Mouse (Mus musculus) C2C12 (cell line): ENCODE results near the gene Pgls. TPM values are rescaled to one million over a fixed set of nuclear protein-coding genes. Genes with fewer than 3 reads are reported as not detected.

Experiments used
- H3K27me3 ChIP-seq: one replicate; pipeline ENCODE4 v1.6.1; 2011; ENCODE audit not compliant: control insufficient read depth, insufficient read depth, insufficient read length
- H3K36me3 ChIP-seq: one replicate; pipeline ENCODE4 v1.6.1; 2011; ENCODE audit not compliant: control insufficient read depth, insufficient read depth
- H3K4me3 ChIP-seq: one replicate; pipeline ENCODE4 v1.5.1; 2011; ENCODE audit warnings: mild to moderate bottlenecking, control low read depth; ENCODE audit not compliant: poor library complexity, insufficient read depth, severe bottlenecking
- H3K79me2 ChIP-seq: one replicate; pipeline ENCODE4 v1.6.1; 2011; ENCODE audit not compliant: control insufficient read depth, insufficient read depth
- H3K79me3 ChIP-seq: one replicate; pipeline ENCODE4 v1.6.1; 2011; ENCODE audit warnings: low read depth, control low read depth
- H3ac ChIP-seq: one replicate; pipeline ENCODE3; 2011; ENCODE audit warnings: low read depth; ENCODE audit not compliant: control insufficient read depth, insufficient read length
- CEBPB ChIP-seq: IDR thresholded peaks from one replicate; pipeline ENCODE4 v1.6.1; 2011; ENCODE audit warnings: low read depth, mild to moderate bottlenecking, control low read depth, moderate library complexity
- CTCF ChIP-seq: IDR thresholded peaks from one replicate; pipeline ENCODE4 v1.5.1; 2011; ENCODE audit not compliant: control insufficient read depth, insufficient read depth, insufficient read length
- FOSL1 ChIP-seq: IDR thresholded peaks from one replicate; pipeline ENCODE4 v1.8.0; 2011; ENCODE audit warnings: mild to moderate bottlenecking, low read length; ENCODE audit not compliant: poor library complexity, insufficient read depth, severe bottlenecking
- MAX ChIP-seq: IDR thresholded peaks from one replicate; pipeline ENCODE4 v1.6.1; 2011; ENCODE audit warnings: mild to moderate bottlenecking, control low read depth
- MYOD1 ChIP-seq: IDR thresholded peaks from one replicate; pipeline ENCODE4 v1.6.1; 2011; ENCODE audit warnings: low read depth; ENCODE audit not compliant: control insufficient read depth, insufficient read length
- MYOG ChIP-seq: IDR thresholded peaks from one replicate; pipeline ENCODE4 v1.6.1; 2011; ENCODE audit not compliant: control insufficient read depth, insufficient read length; ENCODE audit errors: extremely low read depth
- USF1 ChIP-seq: IDR thresholded peaks from one replicate; pipeline ENCODE4 v1.6.1; 2011; ENCODE audit warnings: low read depth, mild to moderate bottlenecking, control low read depth, moderate library complexity
- polyA plus RNA-seq: library from polyadenylated mRNA; unstranded; fragments of >200 nt; fragmentation: generic; extraction: Trizol; gene quantifications from one replicate; pipeline ENCODE4 v1.2.1, GENCODE M21; 2012; ENCODE audit warnings: missing spikeins

Pgls gene
- polyA plus RNA-seq, 1 experiment = 231 TPM

DNA sequence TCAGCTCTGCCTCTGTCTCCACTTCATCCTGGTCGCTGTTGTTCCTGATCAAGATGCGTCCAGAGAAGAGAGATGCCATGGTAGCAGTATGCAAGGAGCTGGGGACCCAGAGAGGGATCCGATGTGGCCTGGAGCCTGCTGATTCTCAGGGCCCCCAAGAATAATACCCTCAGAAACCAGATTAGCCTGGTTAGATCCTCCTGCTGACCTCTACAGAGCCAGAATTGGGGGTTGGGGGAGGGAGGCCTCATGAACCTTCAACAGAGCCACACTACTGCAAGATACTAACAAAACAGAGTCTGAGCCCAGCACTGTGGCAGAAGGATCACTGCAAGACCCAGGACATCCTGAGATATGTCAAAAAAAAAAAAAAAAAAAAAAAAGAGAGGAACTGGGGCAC, 25.5 kb upstream of the Pgls start, which contains the start of gene Nxnl1:
Nxnl1 (minus strand) TSS at position 101 of the 400 bp plus-strand sequence.
- Histone ChIP-seq H3K79me3 (no peaks in the 10 kb centered on the region), H3K36me3 (no peaks in the 10 kb centered on the region), H3K4me3 (no peak within 1 kb of the TSS), H3K79me2 (no peaks in the 10 kb centered on the region), H3ac (no peak within 1 kb of the TSS), H3K27me3 (no peaks in the 10 kb centered on the region)
- TF ChIP-seq MYOG (no peak), MYOD1 (no peak), CTCF (no peak), CEBPB (no peak)

DNA sequence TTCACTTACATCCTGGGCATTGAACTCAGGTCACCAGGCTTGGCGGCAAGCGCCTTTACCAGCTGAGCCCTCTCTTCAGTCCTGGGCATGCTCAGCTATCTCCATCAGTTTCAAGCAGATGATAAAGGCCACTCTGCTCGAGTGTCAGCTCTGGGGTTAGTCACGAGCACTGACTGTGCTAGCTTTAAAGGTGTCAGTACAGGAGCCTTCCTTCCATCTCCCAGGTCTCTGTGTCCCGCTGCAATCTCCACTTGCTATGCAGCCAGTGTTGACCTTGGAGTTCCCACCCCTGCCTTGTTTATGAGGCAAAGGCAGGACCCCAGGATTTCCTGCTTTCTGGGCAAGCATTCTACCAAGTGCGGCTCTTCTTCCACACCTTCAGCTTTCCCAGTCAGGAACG, 24.4 kb upstream of the Pgls start:
- TF ChIP-seq USF1 (no peak), CEBPB (no peak), MAX (no peak), CTCF (no peak), MYOD1 (no peak), FOSL1 (no peak), MYOG (no peak)
- no peaks in the 10 kb centered on the region for H3K79me2 ChIP-seq

DNA sequence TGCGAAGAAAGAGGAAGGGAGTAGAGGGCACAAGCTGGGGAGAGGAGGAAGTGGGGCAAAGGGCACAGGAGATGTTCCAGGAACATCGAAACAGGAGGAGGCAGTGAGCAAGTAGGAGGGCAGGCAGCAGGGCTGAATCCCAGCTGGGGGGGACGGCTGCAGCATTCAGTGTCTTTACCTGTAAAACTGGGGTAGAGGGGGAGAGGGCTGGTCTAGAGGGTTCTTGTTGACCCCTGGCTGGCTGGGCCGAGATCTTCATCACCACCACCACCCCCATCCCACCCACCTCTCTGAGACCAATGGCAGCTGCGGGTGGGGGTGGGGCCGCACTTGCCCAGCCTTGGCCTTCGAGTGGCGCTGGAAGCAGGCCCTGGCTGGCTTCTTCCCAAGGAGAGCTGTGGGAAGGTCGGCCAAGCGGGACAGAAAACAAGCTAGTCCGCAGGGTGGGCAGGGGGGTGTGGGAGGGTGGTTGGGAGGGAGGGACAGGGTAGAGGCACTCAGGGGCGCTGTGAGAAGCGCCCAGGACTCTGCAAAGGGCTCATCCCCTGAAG, 23.5 kb upstream of the Pgls start, which contains the start of gene Slc27a1:
Slc27a1 (plus strand) TSS at position 496 of the 551 bp plus-strand sequence.
- Histone ChIP-seq H3K27me3 (no peaks in the 10 kb centered on the region), H3ac (no peak within 1 kb of the TSS), H3K79me2 (no peaks in the 10 kb centered on the region), H3K36me3 (no peaks in the 10 kb centered on the region), H3K79me3 (no peaks in the 10 kb centered on the region), H3K4me3 (no peak within 1 kb of the TSS)
- no peak for TF ChIP-seq MAX
- TF ChIP-seq FOSL1 = no peak
- no peak for TF ChIP-seq CEBPB
- TF ChIP-seq USF1 = no peak
- no peak for TF ChIP-seq CTCF

More for the DNA sequence above, 24.4 kb upstream of the Pgls start:
- no peak overlapping the region for H3ac ChIP-seq
- no peaks in the 10 kb centered on the region for H3K79me3 ChIP-seq
- no peak overlapping the region for H3K4me3 ChIP-seq
- H3K27me3 ChIP-seq = no peaks in the 10 kb centered on the region
- no peaks in the 10 kb centered on the region for H3K36me3 ChIP-seq

GRCm38 (mm10) chr8:71568941-71569340, 23.0 kb upstream of the Pgls start:
- Histone ChIP-seq H3K79me2 (no peaks in the 10 kb centered on the region), H3ac (no peak overlapping the region), H3K36me3 (no peaks in the 10 kb centered on the region), H3K27me3 (no peaks in the 10 kb centered on the region), H3K79me3 (no peaks in the 10 kb centered on the region), H3K4me3 (no peak overlapping the region)
- TF ChIP-seq CEBPB = no peak
- TF ChIP-seq FOSL1 = no peak
- no peak for TF ChIP-seq MYOG

DNA sequence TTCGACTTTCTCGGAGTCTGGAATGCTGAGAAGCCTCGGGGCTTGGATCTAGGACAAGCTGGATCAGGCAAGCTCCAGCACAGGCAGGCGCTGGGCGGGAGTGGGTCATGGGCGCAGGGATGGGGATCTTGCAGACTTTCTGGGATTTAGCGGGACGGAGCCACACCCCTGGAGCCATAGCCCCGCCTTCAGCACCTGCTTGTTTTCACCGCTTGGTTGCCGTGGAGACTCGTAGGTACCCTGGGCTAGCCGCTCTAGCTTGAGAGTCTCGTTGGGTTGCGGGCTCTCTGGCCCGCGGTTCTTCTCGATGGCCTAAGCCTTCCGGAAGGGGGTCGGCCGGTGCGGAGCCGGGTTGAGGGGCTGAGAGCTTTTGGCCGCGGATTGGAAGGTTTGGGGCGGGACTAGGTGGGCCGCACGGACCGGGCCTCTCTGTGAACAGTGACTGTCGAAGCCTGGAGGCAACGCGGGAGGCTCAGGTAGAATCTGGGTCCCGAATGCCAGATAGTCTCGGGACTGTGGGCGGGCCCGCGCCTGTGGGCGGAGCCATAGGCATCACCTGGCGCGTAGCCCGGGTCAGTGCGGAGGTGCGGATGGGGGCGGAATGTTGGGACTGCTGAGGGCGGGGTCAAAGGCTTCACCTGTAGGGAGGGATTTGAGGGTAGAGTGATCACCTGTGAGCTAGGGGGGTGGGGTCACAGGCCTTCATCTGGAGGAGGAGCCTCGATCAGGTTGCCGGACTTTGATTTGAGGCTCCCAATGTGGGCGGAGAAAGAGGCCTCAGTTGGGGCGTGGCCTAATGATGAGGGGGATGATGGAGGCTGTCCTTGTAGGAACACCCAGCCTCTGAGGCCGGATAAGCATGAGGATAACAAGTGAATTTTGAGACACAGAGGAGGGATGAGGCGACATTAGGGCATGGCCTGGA, 22.3 kb upstream of the Pgls start:
- Histone ChIP-seq H3ac (peak overlapping the region; percentile 11), H3K4me3 (no peak overlapping the region), H3K36me3 (no peaks in the 10 kb centered on the region), H3K27me3 (no peaks in the 10 kb centered on the region), H3K79me2 (no peaks in the 10 kb centered on the region), H3K79me3 (no peaks in the 10 kb centered on the region)
- TF ChIP-seq MYOG = no peak
- no peak for TF ChIP-seq MAX
- no peak for TF ChIP-seq USF1
- TF ChIP-seq MYOD1 = no peak
- TF ChIP-seq CEBPB = no peak
- TF ChIP-seq CTCF = no peak
- no peak for TF ChIP-seq FOSL1
